Mouse (Mus musculus): Measurements from ENCODE around the gene Fbl.
"Not testable (repeated sequence)": the region's sequence is repeated elsewhere in the genome, so short reads cannot be mapped to it uniquely, and the experiment has no call there.

Fbl gene

GRCm38 (mm10) chr7:28169489-28170422 is at the start of gene Fbl:
Gene Fbl (plus strand): TSS chr7:28169710.
- no peak for DNase-seq (ENCODE audit: extremely low read depth, low read depth, low spot score)

GRCm38 (mm10) chr7:28129166-28129565 is 40.3 kb upstream of the Fbl start, which contains the start of gene 9530053A07Rik:
Gene 9530053A07Rik (plus strand): TSS chr7:28129466.
- DNase-seq (ENCODE audit: extremely low read depth, low read depth, low spot score): no peak

GRCm38 (mm10) chr7:28137613-28138012 is 31.9 kb upstream of the Fbl start:
- no peak for DNase-seq (ENCODE audit: extremely low read depth, low read depth, low spot score)

GRCm38 (mm10) chr7:28148263-28148662 is 21.2 kb upstream of the Fbl start:
- DNase-seq (ENCODE audit: extremely low read depth, low read depth, low spot score): no peak

GRCm38 (mm10) chr7:28149841-28150240 is 19.7 kb upstream of the Fbl start:
- no peak for DNase-seq (ENCODE audit: extremely low read depth, low read depth, low spot score)

- DNase-seq (ENCODE audit: extremely low read depth, low read depth, low spot score): no peak
These were observed 17.8 kb upstream of the Fbl start for GRCm38 (mm10) chr7:28151584-28152221.

GRCm38 (mm10) chr7:28153595-28153994 is 15.9 kb upstream of the Fbl start:
- DNase-seq (ENCODE audit: extremely low read depth, low read depth, low spot score): not testable (repeated sequence)

GRCm38 (mm10) chr7:28159292-28159691 is 10.2 kb upstream of the Fbl start:
- no peak for DNase-seq (ENCODE audit: extremely low read depth, low read depth, low spot score)

- DNase-seq (ENCODE audit: extremely low read depth, low read depth, low spot score): no peak
These were observed 9.6 kb upstream of the Fbl start for GRCm38 (mm10) chr7:28159893-28160292.

- no peak for DNase-seq (ENCODE audit: extremely low read depth, low read depth, low spot score)
These were observed 8.3 kb upstream of the Fbl start for GRCm38 (mm10) chr7:28161163-28161749.

- DNase-seq (ENCODE audit: extremely low read depth, low read depth, low spot score): no peak
These were observed 4.1 kb upstream of the Fbl start for GRCm38 (mm10) chr7:28165406-28165805.

- no peak for DNase-seq (ENCODE audit: extremely low read depth, low read depth, low spot score)
These were observed 992 bp upstream of the Fbl start for GRCm38 (mm10) chr7:28168320-28169115.

- no peak for DNase-seq (ENCODE audit: extremely low read depth, low read depth, low spot score)
These were observed 5.8 kb downstream of the Fbl start for GRCm38 (mm10) chr7:28175358-28175757.

- peak; percentile 72 for DNase-seq (ENCODE audit: extremely low read depth, low read depth, low spot score)
These were observed 9.7 kb downstream of the Fbl start, which contains the start of gene Dyrk1b for GRCm38 (mm10) chr7:28179228-28179627. Gene Dyrk1b (plus strand): TSS chr7:28179469.

GRCm38 (mm10) chr7:28179741-28180377 is 10.3 kb downstream of the Fbl start:
- DNase-seq (ENCODE audit: extremely low read depth, low read depth, low spot score): peak; percentile 43

- no peak for DNase-seq (ENCODE audit: extremely low read depth, low read depth, low spot score)
These were observed 11.4 kb downstream of the Fbl start for GRCm38 (mm10) chr7:28180890-28181289.

GRCm38 (mm10) chr7:28181376-28181775 is 11.9 kb downstream of the Fbl start:
- DNase-seq (ENCODE audit: extremely low read depth, low read depth, low spot score): no peak

- no peak for DNase-seq (ENCODE audit: extremely low read depth, low read depth, low spot score)
These were observed 12.8 kb downstream of the Fbl start for GRCm38 (mm10) chr7:28182320-28182719.

GRCm38 (mm10) chr7:28185884-28186283 is 16.4 kb downstream of the Fbl start:
- DNase-seq (ENCODE audit: extremely low read depth, low read depth, low spot score): no peak

GRCm38 (mm10) chr7:28186631-28187030 is 17.1 kb downstream of the Fbl start:
- no peak for DNase-seq (ENCODE audit: extremely low read depth, low read depth, low spot score)
